Mouse (Mus musculus) monocyte, adult 5-6 weeks (primary cell): ENCODE results near the gene Brd3os. TPM values are rescaled to one million over a fixed set of nuclear protein-coding genes. Genes with fewer than 3 reads are reported as not detected.
A peak's percentile ranks its signal among the peaks of the same experiment; 100 is the strongest.

ENCODE experiments used
- ATAC-seq: fragments of 153-309, 156-312 bp; replicated peaks from 2 replicates; pipeline ENCODE4 v1.8.0; 2017; ENCODE audit warnings: mild to moderate bottlenecking; ENCODE audit not compliant: low TSS enrichment, insufficient number of reproducible peaks, severe bottlenecking, poor library complexity, low FRiP score
- total RNA-seq: library from RNA; stranded (forward); fragments of 200-1000, 200-491, 200-594 nt; gene quantifications from 3 replicates; pipeline ENCODE4 v1.2.3, GENCODE M21; 2017

The Brd3os gene
- 2.2 TPM in 1 of 3 replicates, not detected in the others for total RNA-seq

DNA sequence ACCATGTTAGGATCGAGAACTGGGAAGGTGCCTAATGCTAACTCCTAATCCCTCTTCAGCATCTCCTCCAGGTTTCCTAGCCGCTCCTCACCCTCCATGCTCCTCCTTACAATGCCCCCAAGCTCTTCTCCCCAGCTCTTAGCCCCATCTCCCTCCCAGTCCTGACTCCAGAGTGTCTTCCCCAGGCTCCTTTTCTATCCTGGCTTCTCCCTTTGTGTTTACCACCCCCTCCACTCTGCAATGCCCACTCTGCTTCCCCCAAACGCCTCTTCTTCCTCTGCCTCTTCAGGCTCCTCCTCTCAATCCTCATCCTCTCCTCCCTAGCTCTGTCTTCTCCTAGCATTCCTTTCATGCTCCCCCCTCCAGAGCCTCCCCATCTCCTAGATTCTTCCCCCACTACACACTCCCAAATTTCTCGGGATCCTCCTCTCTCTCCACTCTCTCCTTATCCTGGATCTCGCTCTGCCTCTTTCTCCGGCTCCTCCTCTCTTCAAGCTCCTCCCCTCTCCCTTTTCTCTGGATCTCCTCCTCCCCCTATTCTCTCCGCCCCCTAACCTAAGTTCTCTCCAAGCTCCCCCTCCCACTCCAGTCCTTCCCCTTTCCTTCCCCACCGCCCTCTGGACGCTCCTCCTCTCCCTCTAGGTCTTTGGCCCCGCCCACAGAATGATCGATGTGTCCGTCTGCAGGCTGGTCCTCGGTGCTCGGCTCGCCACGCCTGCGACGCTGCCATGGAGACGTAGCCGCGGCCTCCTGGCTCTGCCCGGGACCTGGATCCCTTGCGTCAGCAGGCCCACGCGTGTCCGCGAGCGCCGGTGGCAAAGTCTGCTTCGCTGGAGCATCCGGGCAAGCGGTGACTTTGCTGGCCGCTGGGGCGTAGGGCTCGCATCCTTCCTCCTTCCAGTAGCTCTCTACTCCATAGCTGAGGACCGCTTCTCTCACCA, at the start of gene Brd3os:
TSS of gene Brd3os (plus strand) at position 558 of the 941 bp plus-strand sequence.
- peak; percentile 95 for ATAC-seq

DNA sequence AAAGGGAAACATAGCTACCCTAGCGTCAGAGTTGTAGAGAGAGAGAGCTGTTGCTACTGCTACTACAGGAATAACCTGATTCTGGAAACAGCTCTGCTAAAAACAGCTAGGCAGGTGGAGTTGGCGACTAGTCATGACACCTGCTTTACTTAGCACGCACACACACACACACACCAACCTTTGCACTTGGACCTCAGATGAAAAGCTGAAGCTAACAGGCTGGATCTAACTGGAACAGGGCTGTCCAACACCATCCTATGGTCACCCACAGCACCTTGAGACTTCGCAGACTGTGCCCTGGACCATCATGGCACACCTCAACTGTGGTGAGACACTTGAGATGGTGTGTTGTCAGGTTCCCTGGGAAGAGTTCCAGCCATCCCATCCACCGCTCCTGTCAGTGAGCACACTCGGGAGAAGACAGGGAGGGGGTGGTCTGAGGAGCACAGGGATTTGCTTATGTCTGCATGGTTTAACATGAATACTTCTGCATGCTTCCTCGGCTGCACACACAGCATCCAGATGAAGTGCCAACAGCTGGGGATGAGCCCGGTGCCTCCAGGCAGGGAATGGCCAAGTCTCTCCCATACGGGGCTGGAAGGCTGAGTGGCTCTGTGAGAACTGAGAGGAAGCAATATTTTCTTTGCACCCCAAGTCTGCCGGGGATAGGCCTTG, 47.8 kb upstream of the Brd3os start:
- ATAC-seq, result no peak

DNA sequence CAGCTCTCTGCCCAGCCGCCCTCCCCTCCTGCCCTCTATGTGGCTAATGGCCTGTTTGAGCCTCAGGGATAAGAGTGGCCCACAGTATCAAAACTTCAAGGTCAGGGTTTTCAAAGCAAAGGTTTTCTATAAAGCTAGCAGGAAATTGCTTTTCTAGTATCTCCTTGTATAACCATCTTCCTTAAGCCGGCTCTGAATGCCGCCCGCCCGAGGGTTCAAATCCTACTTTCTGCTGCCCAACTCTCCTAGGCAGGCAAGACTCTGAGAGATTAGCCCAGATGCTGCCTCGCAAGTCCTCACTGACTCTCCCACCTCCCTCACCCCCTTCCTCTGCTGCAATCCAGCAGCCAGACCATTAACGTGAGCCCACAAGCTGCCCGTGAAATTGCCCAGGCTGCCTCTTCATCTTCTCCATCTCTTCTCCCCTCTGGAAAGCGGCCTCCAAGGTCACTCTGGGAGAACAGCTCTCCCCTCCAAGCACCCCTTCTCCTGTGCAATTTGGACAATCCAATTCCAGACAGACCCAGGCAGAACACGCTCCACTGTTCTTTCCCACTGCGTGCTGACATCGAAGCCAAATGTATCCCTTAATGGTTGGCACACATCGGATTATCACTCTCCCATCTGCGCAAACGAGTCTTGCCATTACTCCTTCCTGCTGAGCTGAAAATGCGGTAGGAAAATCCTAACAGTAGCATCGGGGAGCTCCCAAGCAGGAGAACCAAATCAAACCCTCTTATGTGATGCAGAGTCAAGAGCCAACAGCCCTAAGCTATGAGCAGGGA, 45.3 kb upstream of the Brd3os start:
- no peak for ATAC-seq

DNA sequence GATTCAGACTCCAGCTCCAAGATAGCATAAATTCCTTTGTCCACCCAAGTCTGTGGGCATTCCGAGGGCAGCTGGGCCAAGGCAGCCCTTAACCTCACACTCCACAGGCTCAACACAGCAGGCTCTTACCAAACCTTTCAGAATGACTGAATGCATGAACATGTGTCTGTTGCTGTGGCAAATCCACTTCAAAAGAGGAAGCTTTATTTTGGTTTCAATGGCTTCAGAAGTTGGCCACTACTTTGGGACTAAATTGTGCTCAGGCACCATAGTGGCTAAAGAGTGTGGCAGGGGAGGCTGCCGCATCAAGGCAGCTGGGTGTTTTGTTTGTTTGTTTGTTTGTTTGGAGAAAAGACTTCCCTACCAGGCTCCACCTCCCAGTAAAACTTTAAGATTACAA, 42.0 kb upstream of the Brd3os start:
- no peak for ATAC-seq

DNA sequence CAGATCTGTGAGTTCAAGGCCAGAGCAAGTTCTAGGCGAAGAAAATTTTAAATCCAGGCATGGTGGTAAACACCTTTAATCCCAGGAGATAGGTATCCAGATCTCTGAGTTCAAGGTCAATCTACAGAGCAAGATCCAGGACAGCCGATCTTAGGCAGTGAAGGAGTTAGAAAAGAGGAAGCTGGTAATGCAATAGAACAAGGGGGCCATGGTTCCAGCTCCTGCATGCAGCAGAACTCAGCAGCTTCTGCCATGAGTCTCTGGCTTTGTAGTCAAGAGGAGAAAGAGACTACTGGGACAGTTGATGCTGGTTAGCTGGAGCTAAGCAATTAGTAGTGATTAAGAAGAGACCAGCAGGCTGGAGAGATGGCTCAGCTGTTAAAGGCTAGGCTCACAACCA, 40.6 kb upstream of the Brd3os start:
- ATAC-seq, result 0 out of 2 replicates have a peak, but pooled peaks have one; percentile 51

DNA sequence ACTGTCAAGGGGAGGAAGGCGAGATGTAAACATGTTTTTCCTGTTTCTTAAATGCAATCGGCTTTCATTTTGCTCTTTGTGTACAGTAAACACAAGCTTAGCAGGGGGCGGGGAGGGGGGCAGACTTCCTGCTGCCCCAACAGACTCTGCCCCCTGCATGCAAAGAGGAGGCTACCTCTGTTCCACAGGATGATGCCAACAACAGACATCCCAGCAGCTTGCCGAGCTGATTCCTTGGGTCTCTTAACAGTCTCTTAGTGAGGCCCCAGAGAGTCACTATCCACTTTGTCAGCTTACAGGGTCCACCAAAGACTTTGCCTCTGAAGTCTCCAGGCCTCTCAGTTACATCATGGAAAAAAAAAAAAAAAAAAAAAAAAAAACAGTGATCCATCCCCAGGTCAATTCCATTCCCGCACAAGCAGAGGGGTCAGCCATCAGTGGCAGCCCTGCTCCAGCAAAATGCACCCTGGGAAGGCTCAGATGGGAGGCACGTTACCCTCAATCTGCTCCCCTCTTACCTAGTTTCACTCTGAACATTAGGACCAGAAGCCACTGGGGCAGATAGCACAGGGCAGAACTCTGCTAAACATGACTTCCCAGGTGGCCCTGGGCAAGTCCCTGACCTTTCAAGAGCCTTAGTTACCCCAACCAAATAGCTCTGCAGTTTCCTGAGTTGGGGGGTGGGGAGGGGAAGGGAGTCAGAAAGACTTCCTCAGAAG, 37.6 kb upstream of the Brd3os start:
- 0 out of 2 replicates have a peak, but pooled peaks have one; percentile 23 for ATAC-seq

DNA sequence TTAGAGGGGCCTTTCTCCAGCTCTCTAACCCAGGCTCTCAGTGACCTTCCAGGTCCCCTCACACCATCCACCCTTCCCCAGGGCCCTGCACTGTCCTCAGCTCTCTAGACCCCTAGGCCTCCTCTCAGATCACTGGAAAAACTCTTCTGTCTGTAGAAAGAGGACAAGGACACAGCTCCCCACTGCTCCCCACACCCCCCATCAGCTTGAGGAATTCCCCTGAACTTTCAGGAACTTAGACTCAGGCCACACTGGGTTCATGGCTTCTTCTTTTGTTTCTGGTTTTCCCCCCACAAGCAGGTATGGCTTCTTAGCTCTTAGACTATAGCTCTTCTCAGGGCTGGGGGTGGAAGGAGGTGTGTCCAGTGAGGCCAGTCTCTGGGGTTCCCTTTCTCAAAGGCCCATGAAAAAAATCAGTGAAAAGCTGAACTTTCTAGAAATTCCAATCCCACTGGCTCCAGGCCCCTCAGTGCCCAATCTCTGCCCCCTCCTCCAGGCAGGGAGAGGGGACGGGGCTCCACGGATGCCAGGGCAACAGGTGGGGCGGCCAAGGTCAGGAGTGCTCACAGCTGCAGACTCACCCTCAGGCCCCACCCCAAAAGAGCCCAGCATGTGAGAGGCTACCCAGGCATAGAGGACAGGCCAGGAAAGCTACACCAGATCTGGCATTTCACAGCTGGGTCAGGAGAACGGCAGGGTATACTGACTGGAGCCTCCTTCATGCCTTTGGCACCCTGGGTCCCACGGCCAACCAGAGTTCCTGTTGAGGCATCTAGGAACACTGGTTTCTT, 36.8 kb upstream of the Brd3os start:
- ATAC-seq, result peak; percentile 48

DNA sequence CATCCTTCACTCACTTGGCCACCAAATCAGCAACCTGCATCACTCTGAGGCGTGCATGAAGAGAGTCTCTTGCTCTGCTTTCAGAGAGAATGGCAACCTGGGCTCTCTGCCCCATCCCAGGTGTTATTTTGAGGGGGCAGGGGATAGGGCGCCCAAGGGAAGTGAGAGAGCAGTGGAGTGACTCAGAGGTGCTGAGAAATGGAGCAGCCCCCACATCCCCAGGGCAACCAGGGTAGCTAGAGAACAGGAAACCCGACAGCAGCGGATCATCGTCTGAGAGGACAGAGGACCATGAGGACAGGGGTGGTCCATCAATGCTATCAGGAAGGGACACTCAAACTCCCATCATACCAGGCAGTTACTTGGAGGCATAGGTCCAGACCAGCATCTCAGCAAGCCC, 35.2 kb upstream of the Brd3os start:
- no peak for ATAC-seq

DNA sequence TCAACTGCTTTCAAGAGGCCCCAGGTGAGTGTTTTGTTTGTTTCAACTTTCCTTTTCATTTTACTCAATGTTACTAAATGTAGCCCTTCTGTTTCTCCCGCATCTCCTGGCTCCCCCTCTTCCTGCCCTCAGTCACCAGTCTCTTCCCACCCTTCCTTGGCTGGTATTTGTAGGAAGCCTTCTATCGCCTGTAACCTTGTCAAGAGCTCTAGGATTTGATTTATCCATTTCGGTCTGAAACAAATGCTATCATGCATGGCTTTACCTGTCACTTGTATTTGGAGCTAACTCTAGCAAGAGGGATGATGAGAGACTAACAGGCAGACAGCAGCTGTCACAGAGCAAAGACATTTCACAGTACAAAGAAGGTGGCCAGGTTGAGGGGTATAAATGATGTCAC, 33.9 kb upstream of the Brd3os start:
- no peak for ATAC-seq

DNA sequence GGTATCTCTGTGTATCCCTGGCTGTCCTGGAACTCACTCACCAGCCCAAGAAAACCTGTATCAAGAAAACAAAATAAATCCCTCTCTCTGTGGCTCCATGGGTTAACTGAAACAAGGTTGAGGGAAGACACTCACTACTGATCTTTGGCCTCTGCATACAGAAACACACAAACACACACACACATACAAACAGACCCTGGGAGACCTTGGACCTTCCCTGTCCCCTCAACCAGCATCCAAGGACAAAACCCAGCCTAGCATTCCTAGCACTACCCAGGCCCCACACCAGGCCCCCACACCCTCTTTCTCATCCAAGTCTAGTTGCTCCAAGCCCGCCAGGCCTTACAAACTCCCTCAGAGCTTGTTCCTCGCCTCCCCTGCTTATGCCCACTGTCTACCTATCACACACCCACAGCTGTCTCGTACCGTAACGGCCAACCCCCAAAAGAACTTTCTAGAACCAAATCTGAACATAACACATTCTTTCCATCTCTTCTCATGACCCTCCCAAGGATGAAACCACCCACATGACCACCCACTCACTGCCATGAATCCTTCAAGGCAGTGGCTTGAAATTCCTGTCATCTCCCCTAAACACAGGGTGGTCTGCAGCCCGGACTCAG, 31.5 kb upstream of the Brd3os start:
- no peak for ATAC-seq

DNA sequence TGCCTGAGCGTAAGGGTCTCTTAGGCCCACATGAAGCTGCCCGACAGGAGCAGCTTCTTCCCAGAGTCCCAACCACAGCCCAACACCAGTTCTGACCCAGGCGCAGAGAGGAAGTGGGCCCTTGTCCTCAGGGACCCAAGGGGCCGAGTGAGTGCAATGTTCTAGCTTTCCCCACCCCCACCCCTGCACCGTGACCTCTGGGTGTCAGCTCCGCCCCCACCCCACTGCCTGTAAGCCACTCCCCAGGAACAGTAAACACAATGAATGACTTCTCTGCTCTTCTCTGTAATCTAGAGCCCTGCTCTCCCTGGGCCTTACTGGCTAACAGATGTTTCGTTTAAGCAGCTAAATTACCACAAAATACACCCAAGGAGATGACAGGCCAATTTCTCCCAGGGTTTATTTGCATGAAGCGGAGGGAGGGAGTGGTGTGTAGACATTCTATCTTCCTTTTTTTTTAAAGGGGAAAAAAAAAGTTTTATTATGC, 30.4 kb upstream of the Brd3os start:
- peak; percentile 68 for ATAC-seq

DNA sequence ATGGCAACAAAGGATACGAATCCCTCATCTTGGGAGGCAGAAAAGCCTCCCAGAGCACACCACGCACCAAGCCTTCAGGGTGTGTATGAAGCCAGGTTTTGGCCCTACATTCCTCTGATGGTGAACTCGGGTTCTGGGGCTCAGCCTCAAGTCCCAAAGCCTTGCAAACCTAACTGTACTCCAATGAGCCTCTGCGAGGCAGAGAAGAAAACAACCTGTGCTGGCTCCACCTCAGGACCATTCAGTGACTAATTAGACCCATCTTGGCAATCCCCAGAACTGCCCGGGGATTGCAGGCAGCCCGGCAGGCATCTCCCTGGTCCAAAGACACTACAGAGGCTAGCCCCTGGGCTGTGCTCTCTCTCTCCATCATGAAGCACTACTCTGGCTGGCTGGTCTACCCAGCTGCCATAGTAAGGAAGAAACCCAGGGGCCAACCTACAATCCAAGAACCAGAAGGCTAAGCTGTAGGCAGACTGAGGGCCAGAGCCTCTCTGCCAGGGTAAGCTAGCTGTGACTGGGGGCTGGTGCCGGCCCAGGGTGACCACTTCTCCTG, 29.8 kb upstream of the Brd3os start:
- ATAC-seq, result no peak

DNA sequence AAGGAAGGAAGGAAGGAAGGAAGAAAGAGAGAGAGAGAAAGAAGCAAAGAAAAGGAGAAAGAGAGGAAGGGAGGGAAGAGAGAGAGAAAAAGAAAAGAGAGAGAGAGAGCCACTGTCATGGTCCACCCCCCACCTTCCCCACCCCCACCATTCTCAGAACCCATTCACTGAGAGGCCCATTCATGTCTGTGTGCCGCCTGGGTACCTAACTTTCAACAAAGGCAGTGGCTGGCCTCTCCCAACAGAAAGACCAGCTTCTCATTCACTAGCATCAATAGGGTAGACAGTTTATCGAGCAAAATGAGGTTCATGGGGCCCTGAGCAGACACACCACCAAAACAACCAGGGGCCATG, 28.6 kb upstream of the Brd3os start:
- no peak for ATAC-seq

DNA sequence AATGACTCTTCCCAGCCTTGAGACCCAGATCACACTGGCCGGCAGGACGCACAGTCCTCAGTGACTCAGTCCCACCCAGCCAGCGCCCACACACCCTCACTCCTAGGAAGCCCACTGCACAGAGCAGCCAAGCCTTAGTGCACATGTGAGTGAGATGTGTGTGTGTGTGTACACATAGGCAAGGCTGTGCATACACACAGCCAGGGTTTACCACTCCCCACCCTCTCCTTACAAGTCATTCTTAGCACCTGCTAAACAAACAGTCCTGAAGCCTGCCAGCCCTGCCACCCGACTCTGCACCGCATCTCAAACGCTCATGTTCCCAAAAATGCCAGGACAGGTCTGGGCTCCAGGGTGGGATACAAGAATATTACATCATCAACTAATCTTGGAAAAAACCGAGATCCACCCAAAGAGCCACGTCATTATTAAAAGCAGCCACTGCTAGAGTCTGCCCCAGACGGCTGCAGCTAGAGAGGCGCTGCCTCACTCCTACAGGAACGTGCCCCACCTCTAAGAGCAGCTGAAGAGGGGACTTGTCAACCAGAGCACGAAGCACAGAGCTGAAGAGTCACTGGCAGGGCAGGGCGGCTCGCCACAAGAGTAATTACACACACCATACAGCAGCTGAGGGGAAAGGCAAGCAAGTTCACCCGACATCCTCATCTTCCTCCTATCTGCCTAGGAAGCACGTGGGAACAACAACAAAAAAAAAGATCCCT, 28.0 kb upstream of the Brd3os start:
- no peak for ATAC-seq

DNA sequence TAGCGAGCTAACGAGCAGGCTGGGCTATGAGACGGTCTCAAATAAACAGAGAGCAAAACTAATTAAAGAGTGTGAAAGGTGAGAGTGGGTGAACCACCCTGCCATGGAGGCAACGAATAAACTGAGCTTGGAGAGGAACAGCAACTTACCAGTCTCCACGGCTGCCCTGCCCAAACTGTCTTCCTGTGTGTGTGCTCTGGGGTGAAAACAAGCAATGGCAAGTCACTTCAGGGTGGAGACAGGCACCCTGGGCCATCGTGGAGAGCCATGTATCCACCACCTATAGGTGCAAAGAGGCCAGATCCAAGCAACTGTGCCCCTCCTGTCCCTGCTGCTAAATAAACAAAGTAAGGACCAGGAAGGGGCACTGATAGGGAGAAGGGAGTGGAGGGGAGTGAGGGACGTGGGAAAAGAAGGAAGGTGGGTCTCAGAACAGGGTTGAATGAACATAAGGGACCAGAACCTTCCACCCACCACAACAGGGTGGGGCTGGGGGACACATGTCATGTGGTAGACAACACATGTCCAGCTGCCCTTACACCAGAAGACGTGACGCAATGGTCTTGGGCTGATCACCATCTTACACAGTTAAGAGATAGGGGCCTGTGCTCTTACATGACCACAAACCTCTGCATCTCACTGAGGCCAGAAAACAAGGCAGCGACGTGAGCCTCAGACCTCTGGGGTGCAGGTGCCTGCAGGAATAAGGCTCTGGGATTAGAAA, 26.9 kb upstream of the Brd3os start:
- no peak for ATAC-seq

DNA sequence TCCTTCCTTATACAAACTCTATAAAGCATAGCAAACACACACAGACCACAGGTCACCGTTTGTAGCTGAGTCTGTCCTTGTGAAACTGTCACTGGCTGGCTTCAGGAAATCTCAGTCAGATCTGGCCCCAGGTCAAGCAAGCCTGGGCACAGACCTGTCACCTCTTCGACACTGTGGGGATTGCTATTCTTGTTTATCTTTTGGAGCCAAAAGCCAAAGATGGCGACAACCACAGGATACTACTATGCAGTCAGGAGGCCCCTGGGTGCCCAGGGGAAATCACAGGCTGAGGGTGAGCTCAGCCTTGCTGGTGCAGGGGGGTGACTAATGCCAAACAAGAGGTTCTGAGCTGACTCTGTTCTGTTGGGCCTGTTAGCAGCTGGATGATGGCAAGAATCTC, 25.7 kb upstream of the Brd3os start:
- no peak for ATAC-seq
